Mouse (Mus musculus) embryonic facial prominence, embryonic 13.5 days (tissue): ENCODE data around the gene Mast3. TPM values are rescaled to one million over a fixed set of nuclear protein-coding genes. Genes with fewer than 3 reads are reported as not detected.

Experiments used
- ATAC-seq: fragments of 200-750 bp; cut with Nextera tagmentation; 2 replicates; pipeline ENCODE4 v1.8.0; 2017; ENCODE audit warnings: low read depth; ENCODE audit not compliant: insufficient number of reproducible peaks, insufficient read depth, low FRiP score, low TSS enrichment
- H3K27ac ChIP-seq: fragments of 300-500 bp; sonication (generic); 2 replicates; pipeline ENCODE4 v1.5.1; 2015; ENCODE audit warnings: moderate library complexity, mild to moderate bottlenecking, inconsistent platforms
- H3K27me3 ChIP-seq: fragments of 300-500 bp; sonication (generic); 2 replicates; pipeline ENCODE4 v1.6.1; 2015; ENCODE audit warnings: mild to moderate bottlenecking, inconsistent platforms
- H3K36me3 ChIP-seq: fragments of 300-500 bp; sonication (generic); 2 replicates; pipeline ENCODE4 v1.6.1; 2015; ENCODE audit warnings: mild to moderate bottlenecking, inconsistent platforms
- H3K4me1 ChIP-seq: fragments of 300-500 bp; sonication (generic); 2 replicates; pipeline ENCODE4 v1.6.1; 2015; ENCODE audit warnings: inconsistent platforms
- H3K4me2 ChIP-seq: fragments of 300-500 bp; sonication (generic); 2 replicates; pipeline ENCODE4 v1.6.1; 2015; ENCODE audit warnings: moderate library complexity, mild to moderate bottlenecking, inconsistent platforms
- H3K4me3 ChIP-seq: fragments of 300-500 bp; sonication (generic); 2 replicates; pipeline ENCODE4 v1.5.1; 2015; ENCODE audit warnings: mild to moderate bottlenecking, inconsistent platforms
- H3K9ac ChIP-seq: fragments of 300-500 bp; sonication (generic); 2 replicates; pipeline ENCODE4 v1.6.1; 2015; ENCODE audit warnings: mild to moderate bottlenecking, inconsistent platforms
- H3K9me3 ChIP-seq: fragments of 300-500 bp; sonication (generic); 2 replicates; pipeline ENCODE4 v1.6.1; 2016; ENCODE audit warnings: inconsistent platforms
- WGBS: fragments of 180-500 bp; shearing (Covaris S2); methylation state at CpG from one replicate; pipeline ENCODE4 v1.1.7; 2015; ENCODE audit warnings: mixed read lengths; 5-methylcytosine and 5-hydroxymethylcytosine counted together
- microRNA-seq: library from miRNA; unstranded; fragments of <30 nt; microRNA quantifications from one replicate; pipeline ENCODE4, GENCODE M21; 2016
- polyA plus RNA-seq: library from polyadenylated mRNA; unstranded; fragments of >200 nt; fragmentation: Nextera tagmentation; extraction: Ambion mirVana; gene quantifications from 2 replicates; pipeline ENCODE4 v1.2.1, GENCODE M21; 2015

Mast3 gene
- polyA plus RNA-seq, 1 experiment from 2014 or later = 12.5 TPM

- no peak overlapping the region for H3K27ac ChIP-seq
- H3K27me3 ChIP-seq = peaks cover 49% of the 10 kb centered on the region
- H3K4me3 ChIP-seq = no peak overlapping the region
- H3K4me2 ChIP-seq = no peak overlapping the region
- H3K9me3 ChIP-seq = no peaks in the 10 kb centered on the region
- 67% methylated on average over 5 of the region's 5 CpGs for WGBS
- H3K36me3 ChIP-seq = no peaks in the 10 kb centered on the region
- ATAC-seq = no peak
- H3K4me1 ChIP-seq = no peaks in the 10 kb centered on the region
- no peak overlapping the region for H3K9ac ChIP-seq
Measured at GRCm38 (mm10) chr8:70737705-70738104, 67.1 kb downstream of the Mast3 start.

GRCm38 (mm10) chr8:70730956-70731355, 73.9 kb downstream of the Mast3 start:
- Histone ChIP-seq H3K27me3 (peaks cover 64% of the 10 kb centered on the region), H3K36me3 (no peaks in the 10 kb centered on the region), H3K9ac (no peak overlapping the region), H3K4me2 (no peak overlapping the region), H3K4me1 (peaks cover 9% of the 10 kb centered on the region), H3K9me3 (no peaks in the 10 kb centered on the region), H3K27ac (no peak overlapping the region), H3K4me3 (no peak overlapping the region)
- WGBS = 88% methylated on average over 4 of the region's 4 CpGs
- ATAC-seq = no peak

- Histone ChIP-seq H3K9ac (peak overlapping the region; percentile 52; the same call in 1 of the 2 replicates), H3K4me2 (peak overlapping the region; percentile 63), H3K36me3 (no peaks in the 10 kb centered on the region), H3K27me3 (peaks cover 70% of the 10 kb centered on the region), H3K4me1 (peaks cover 11% of the 10 kb centered on the region), H3K4me3 (peak overlapping the region; percentile 37), H3K9me3 (no peaks in the 10 kb centered on the region), H3K27ac (no peak overlapping the region)
- ATAC-seq = no peak
- 3% methylated on average over 34 of the region's 34 CpGs for WGBS
Measured at GRCm38 (mm10) chr8:70729808-70730475, 74.9 kb downstream of the Mast3 start.

Small RNAs within 50 kb of the gene (microRNA-seq; reads per million reads assigned to microRNA genes)
- not detected for gene Mir7240

Other genes starting within 250 kb of the Mast3 start
- 153 and 166 TPM in 2 replicates for gene Isyna1, start 210.7 kb downstream of the Mast3 start, polyA plus RNA-seq
- gene Ssbp4, start 196.2 kb downstream of the Mast3 start, polyA plus RNA-seq = 100 and 107 TPM in 2 replicates
- 1.9 TPM in 2 replicates for gene Lrrc25, start 188.9 kb downstream of the Mast3 start, polyA plus RNA-seq
- 0.14 and 0.22 TPM in 2 replicates for gene Gdf15, start 172.6 kb downstream of the Mast3 start, polyA plus RNA-seq
- 50.5 and 63.1 TPM in 2 replicates for gene Pgpep1, start 144.7 kb downstream of the Mast3 start, polyA plus RNA-seq
- 248 and 270 TPM in 2 replicates for gene Lsm4, start 131.8 kb downstream of the Mast3 start, polyA plus RNA-seq
- gene Jund, start 106.1 kb downstream of the Mast3 start, polyA plus RNA-seq = 54.7 and 68.5 TPM in 2 replicates
- gene Iqcn, start 101.6 kb downstream of the Mast3 start, polyA plus RNA-seq = 0.07 TPM in 1 of 2 replicates, not detected in the other
- gene Gm3336, start 86.5 kb downstream of the Mast3 start, polyA plus RNA-seq = not detected in 2 replicates
- 0.13 and 0.14 TPM in 2 replicates for gene Pde4c, start 81.3 kb downstream of the Mast3 start, polyA plus RNA-seq
- 23.8 TPM in 2 replicates for gene Rab3a, start 50.4 kb downstream of the Mast3 start, polyA plus RNA-seq
- gene Mpv17l2, start 44.1 kb downstream of the Mast3 start, polyA plus RNA-seq = 29.3 and 36.7 TPM in 2 replicates
- 76.8 and 85.4 TPM in 2 replicates for gene Pik3r2, start 28.3 kb downstream of the Mast3 start, polyA plus RNA-seq
- 0.07 and 0.54 TPM in 2 replicates for gene Il12rb1, start 3.4 kb upstream of the Mast3 start, polyA plus RNA-seq
- gene Arrdc2, start 34.7 kb upstream of the Mast3 start, polyA plus RNA-seq = 5.9 and 7.7 TPM in 2 replicates
- gene Kcnn1, start 58.2 kb upstream of the Mast3 start, polyA plus RNA-seq = 3.2 and 5.3 TPM in 2 replicates
- gene Ccdc124, start 68.9 kb upstream of the Mast3 start, polyA plus RNA-seq = 108 and 124 TPM in 2 replicates
- gene Slc5a5, start 87.7 kb upstream of the Mast3 start, polyA plus RNA-seq = 0.18 and 0.32 TPM in 2 replicates
- 4,412 and 4,959 TPM in 2 replicates for gene Rpl18a, start 92.4 kb upstream of the Mast3 start, polyA plus RNA-seq
- 49.8 and 52.6 TPM in 2 replicates for gene Map1s, start 100.9 kb upstream of the Mast3 start, polyA plus RNA-seq